Mouse (Mus musculus): Measurements from ENCODE around the gene Dus1l. TPM values are rescaled to one million over a fixed set of nuclear protein-coding genes. Genes with fewer than 3 reads are reported as not detected.

Gene Dus1l
- polyA plus RNA-seq, 1 experiment from 2014 or later: 76.9 TPM

DNA sequence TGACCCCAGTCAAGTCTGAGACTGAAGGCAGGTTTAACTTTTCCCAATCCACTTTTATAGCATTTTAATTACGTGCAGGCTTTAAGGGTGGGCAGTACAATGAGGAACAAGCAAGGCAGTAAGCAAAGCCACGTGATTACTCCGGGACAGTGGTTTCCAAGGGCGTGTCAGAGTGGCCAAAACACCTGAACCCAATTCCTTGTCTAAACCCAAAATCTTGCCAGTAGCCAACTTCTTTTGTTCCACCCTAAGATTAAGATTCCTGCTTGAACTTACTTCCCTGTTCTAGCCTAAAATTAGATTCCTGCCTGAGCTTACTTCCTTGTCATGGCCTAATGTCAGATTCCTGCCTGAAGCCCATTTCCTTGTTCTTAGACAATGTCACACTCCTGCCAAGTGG is 48.2 kb downstream of the Dus1l start:
- DNase-seq (ENCODE audit: low spot score, missing footprints) (no peak), ATAC-seq (ENCODE audit: low FRiP score) (no peak)
- Histone ChIP-seq H3K9ac (ENCODE audit: low read length) (no peak overlapping the region), H3K4me3 (ENCODE audit: low read depth, low read length) (no peak overlapping the region), H3K4me2 (no peak overlapping the region), H3K9me3 (ENCODE audit: control insufficient read depth, low read length) (no peaks in the 10 kb centered on the region), H3K36me3 (ENCODE audit: control insufficient read depth, insufficient read depth, low read length) (no peaks in the 10 kb centered on the region), H3K27me3 (ENCODE audit: control insufficient read depth, insufficient read depth, low read length) (no peaks in the 10 kb centered on the region), H3K4me1 (ENCODE audit: control insufficient read depth, insufficient read depth, low read length) (no peaks in the 10 kb centered on the region), H3K27ac (ENCODE audit: low read depth, low read length) (no peak overlapping the region)
- WGBS: 87% methylated on average over 4 of the region's 4 CpGs

DNA sequence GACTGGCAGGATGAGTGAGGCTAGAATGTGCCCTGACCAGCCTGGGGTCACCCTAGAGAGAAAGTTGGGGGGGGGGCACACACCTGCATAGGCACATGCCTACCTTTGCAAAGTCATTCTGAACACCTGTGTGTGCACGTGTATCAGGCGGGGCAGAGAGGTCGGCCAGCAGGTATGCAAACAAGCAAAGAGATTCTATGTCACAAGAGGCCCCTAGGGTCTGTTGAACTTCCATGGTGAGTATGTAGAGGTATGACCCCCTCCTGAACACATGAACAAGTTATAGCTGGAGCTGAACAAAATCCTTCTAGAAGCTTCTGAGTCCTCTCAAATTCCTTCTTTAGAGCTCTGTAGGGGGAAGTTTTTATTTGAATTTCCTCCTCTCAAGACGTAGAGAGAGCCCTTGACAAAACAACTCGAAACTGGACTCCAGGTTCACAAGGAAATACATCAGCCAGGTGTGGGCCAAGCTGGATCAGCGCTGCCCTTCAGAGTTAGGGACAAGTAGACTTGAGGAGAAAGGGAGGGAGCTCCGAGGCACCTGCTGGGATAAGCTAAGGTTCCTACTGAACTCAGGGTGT is 52.0 kb downstream of the Dus1l start:
- Histone ChIP-seq H3K27ac (ENCODE audit: low read depth, low read length) (no peak overlapping the region), H3K4me2 (no peak overlapping the region), H3K4me3 (ENCODE audit: low read depth, low read length) (no peak overlapping the region), H3K9ac (ENCODE audit: low read length) (no peak overlapping the region), H3K4me1 (ENCODE audit: control insufficient read depth, insufficient read depth, low read length) (no peaks in the 10 kb centered on the region), H3K9me3 (ENCODE audit: control insufficient read depth, low read length) (no peaks in the 10 kb centered on the region), H3K27me3 (ENCODE audit: control insufficient read depth, insufficient read depth, low read length) (no peaks in the 10 kb centered on the region), H3K36me3 (ENCODE audit: control insufficient read depth, insufficient read depth, low read length) (no peaks in the 10 kb centered on the region)
- no peak for ATAC-seq (ENCODE audit: low FRiP score)
- DNase-seq (ENCODE audit: low spot score, missing footprints): peak; percentile 77
- 81% methylated on average over 7 of the region's 7 CpGs for WGBS

DNA sequence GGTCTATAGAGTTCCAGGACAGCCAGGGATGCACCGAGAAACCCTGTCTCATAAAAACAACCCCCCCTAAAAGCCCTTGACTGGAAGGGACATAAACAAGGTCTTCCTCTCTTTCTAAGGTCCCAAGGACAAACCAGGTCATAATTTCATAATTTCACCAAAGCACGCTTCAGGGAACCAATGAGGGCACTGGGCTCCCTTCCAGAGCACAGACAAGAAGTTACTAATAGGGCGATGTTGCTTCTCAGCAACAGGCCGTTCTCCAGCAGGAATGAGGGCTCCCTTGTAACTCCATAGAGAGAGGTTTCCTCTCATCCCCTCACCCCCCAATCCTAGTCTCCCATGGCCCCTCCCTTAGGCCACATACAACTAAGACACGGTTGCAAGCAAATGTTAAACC is 55.2 kb downstream of the Dus1l start:
- H3K36me3 ChIP-seq (ENCODE audit: control insufficient read depth, insufficient read depth, low read length): no peaks in the 10 kb centered on the region
- no peak overlapping the region for H3K4me2 ChIP-seq
- no peaks in the 10 kb centered on the region for H3K9me3 ChIP-seq (ENCODE audit: control insufficient read depth, low read length)
- H3K27ac ChIP-seq (ENCODE audit: low read depth, low read length): no peak overlapping the region
- H3K27me3 ChIP-seq (ENCODE audit: control insufficient read depth, insufficient read depth, low read length): no peaks in the 10 kb centered on the region
- H3K9ac ChIP-seq (ENCODE audit: low read length): no peak overlapping the region
- ATAC-seq (ENCODE audit: low FRiP score) (no peak), DNase-seq (ENCODE audit: low spot score, missing footprints) (no peak)
- H3K4me3 ChIP-seq (ENCODE audit: low read depth, low read length): no peak overlapping the region
- WGBS: 90% methylated on average over 5 of the region's 5 CpGs
- H3K4me1 ChIP-seq (ENCODE audit: control insufficient read depth, insufficient read depth, low read length): no peaks in the 10 kb centered on the region

Other genes starting within 250 kb of the Dus1l start
- gene Mcrip1, start 246.7 kb downstream of the Dus1l start, polyA plus RNA-seq (2014; fragmentation: Nextera tagmentation; extraction: Ambion mirVana): 232 and 237 TPM in 2 replicates
- not detected in 2 replicates for gene Ppp1r27, start 245.3 kb downstream of the Dus1l start, polyA plus RNA-seq (2014; fragmentation: Nextera tagmentation; extraction: Ambion mirVana)
- 492 and 493 TPM in 2 replicates for gene P4hb, start 223.2 kb downstream of the Dus1l start, polyA plus RNA-seq (2014; fragmentation: Nextera tagmentation; extraction: Ambion mirVana)
- 521 and 583 TPM in 2 replicates for gene Arhgdia, start 214.8 kb downstream of the Dus1l start, polyA plus RNA-seq (2014; fragmentation: Nextera tagmentation; extraction: Ambion mirVana)
- 820 and 827 TPM in 2 replicates for gene Alyref, start 198.0 kb downstream of the Dus1l start, polyA plus RNA-seq (2014; fragmentation: Nextera tagmentation; extraction: Ambion mirVana)
- 178 and 204 TPM in 2 replicates for gene Anapc11, start 198.0 kb downstream of the Dus1l start, polyA plus RNA-seq (2014; fragmentation: Nextera tagmentation; extraction: Ambion mirVana)
- gene Npb, start 187.9 kb downstream of the Dus1l start, polyA plus RNA-seq (2014; fragmentation: Nextera tagmentation; extraction: Ambion mirVana): 0.38 TPM in 1 of 2 replicates, not detected in the other
- 89.4 and 101 TPM in 2 replicates for gene Pcyt2, start 178.5 kb downstream of the Dus1l start, polyA plus RNA-seq (2014; fragmentation: Nextera tagmentation; extraction: Ambion mirVana)
- 29.5 and 33.2 TPM in 2 replicates for gene Sirt7, start 171.2 kb downstream of the Dus1l start, polyA plus RNA-seq (2014; fragmentation: Nextera tagmentation; extraction: Ambion mirVana)
- gene Mafg, start 162.8 kb downstream of the Dus1l start, polyA plus RNA-seq (2014; fragmentation: Nextera tagmentation; extraction: Ambion mirVana): 18.0 and 19.7 TPM in 2 replicates
- gene Pycr1, start 152.6 kb downstream of the Dus1l start, polyA plus RNA-seq (2014; fragmentation: Nextera tagmentation; extraction: Ambion mirVana): 32.4 and 32.8 TPM in 2 replicates
- 0.36 and 0.57 TPM in 2 replicates for gene Myadml2, start 148.2 kb downstream of the Dus1l start, polyA plus RNA-seq (2014; fragmentation: Nextera tagmentation; extraction: Ambion mirVana)
- gene Notum, start 135.2 kb downstream of the Dus1l start, polyA plus RNA-seq (2014; fragmentation: Nextera tagmentation; extraction: Ambion mirVana): 0.90 and 1.4 TPM in 2 replicates
- 101 and 113 TPM in 2 replicates for gene Aspscr1, start 123.4 kb downstream of the Dus1l start, polyA plus RNA-seq (2014; fragmentation: Nextera tagmentation; extraction: Ambion mirVana)
- 119 and 131 TPM in 2 replicates for gene Cenpx, start 82.7 kb downstream of the Dus1l start, polyA plus RNA-seq (2014; fragmentation: Nextera tagmentation; extraction: Ambion mirVana)
- gene Lrrc45, start 82.5 kb downstream of the Dus1l start, polyA plus RNA-seq (2014; fragmentation: Nextera tagmentation; extraction: Ambion mirVana): 30.9 TPM in 2 replicates
- 9.9 and 12.3 TPM in 2 replicates for gene Rac3, start 74.9 kb downstream of the Dus1l start, polyA plus RNA-seq (2014; fragmentation: Nextera tagmentation; extraction: Ambion mirVana)
- gene Dcxr, start 69.1 kb downstream of the Dus1l start, polyA plus RNA-seq (2014; fragmentation: Nextera tagmentation; extraction: Ambion mirVana): 10.6 and 12.4 TPM in 2 replicates
- 1.00 and 1.1 TPM in 2 replicates for gene Cbr2, start 64.3 kb downstream of the Dus1l start, polyA plus RNA-seq (2014; fragmentation: Nextera tagmentation; extraction: Ambion mirVana)
- gene Hmga1b, start 33.6 kb downstream of the Dus1l start, polyA plus RNA-seq (2014; fragmentation: Nextera tagmentation; extraction: Ambion mirVana): 8.2 and 9.1 TPM in 2 replicates
- 28.2 and 30.6 TPM in 2 replicates for gene Rfng, start 12.2 kb downstream of the Dus1l start, polyA plus RNA-seq (2014; fragmentation: Nextera tagmentation; extraction: Ambion mirVana)
- gene Gps1, start 12.1 kb downstream of the Dus1l start, polyA plus RNA-seq (2014; fragmentation: Nextera tagmentation; extraction: Ambion mirVana): 254 and 269 TPM in 2 replicates
- 80.8 and 94.6 TPM in 2 replicates for gene Fasn, start 28.1 kb upstream of the Dus1l start, polyA plus RNA-seq (2014; fragmentation: Nextera tagmentation; extraction: Ambion mirVana)
- 4.3 and 4.5 TPM in 2 replicates for gene Ccdc57, start 136.5 kb upstream of the Dus1l start, polyA plus RNA-seq (2014; fragmentation: Nextera tagmentation; extraction: Ambion mirVana)
- gene Slc16a3, start 152.1 kb upstream of the Dus1l start, polyA plus RNA-seq (2014; fragmentation: Nextera tagmentation; extraction: Ambion mirVana): 24.1 and 30.4 TPM in 2 replicates
- 60.9 and 71.3 TPM in 2 replicates for gene Csnk1d, start 194.9 kb upstream of the Dus1l start, polyA plus RNA-seq (2014; fragmentation: Nextera tagmentation; extraction: Ambion mirVana)
- gene Cd7, start 243.0 kb upstream of the Dus1l start, polyA plus RNA-seq (2014; fragmentation: Nextera tagmentation; extraction: Ambion mirVana): not detected in 2 replicates